Mouse (Mus musculus) kidney, adult 2 months (tissue): Measurements from ENCODE around the gene Dcp1a. TPM values are rescaled to one million over a fixed set of nuclear protein-coding genes. Genes with fewer than 3 reads are reported as not detected.

Source experiments
- DNase-seq: peaks from one replicate; pipeline ENCODE4 v3.0.0; 2021
- H3K27ac ChIP-seq: fragments of 200-500 bp; 2 replicates; pipeline ENCODE4 v1.5.1; 2012; ENCODE audit warnings: low read depth, low read length, control low read depth, inconsistent platforms; ENCODE audit not compliant: insufficient read depth
- H3K27me3 ChIP-seq: fragments of 200-500 bp; replicated peaks from 2 replicates; pipeline ENCODE4 v1.6.1; 2012; ENCODE audit warnings: mild to moderate bottlenecking, moderate library complexity, low read length, inconsistent platforms; ENCODE audit not compliant: control insufficient read depth, insufficient read depth
- H3K36me3 ChIP-seq: fragments of 200-500 bp; 2 replicates; pipeline ENCODE4 v1.6.1; 2012; ENCODE audit warnings: mild to moderate bottlenecking, moderate library complexity, low read length, inconsistent platforms; ENCODE audit not compliant: control insufficient read depth, insufficient read depth
- H3K4me1 ChIP-seq: fragments of 200-500 bp; 2 replicates; pipeline ENCODE4 v1.6.1; 2011; ENCODE audit warnings: low read length; ENCODE audit not compliant: control insufficient read depth, insufficient read depth
- H3K4me3 ChIP-seq: fragments of 200-500 bp; 2 replicates; pipeline ENCODE4 v1.5.1; 2011; ENCODE audit warnings: mild to moderate bottlenecking, low read depth, low read length, control low read depth; ENCODE audit not compliant: insufficient read depth
- CTCF ChIP-seq: fragments of 200-500 bp; conservative IDR thresholded peaks from 2 replicates; pipeline ENCODE4 v1.5.1; 2011; ENCODE audit warnings: low read depth, mild to moderate bottlenecking, control low read depth, low read length, moderate library complexity, mixed read lengths; ENCODE audit not compliant: insufficient read depth, insufficient read length
- POLR2A ChIP-seq: fragments of 200-500 bp; IDR thresholded peaks from one replicate; pipeline ENCODE4 v1.6.1; 2011; ENCODE audit warnings: low read depth, low read length, control low read depth
- WGBS: fragments of 180-500 bp; shearing (Covaris S2); methylation state at CpG from one replicate; pipeline ENCODE4 v1.1.7; 2018; 5-methylcytosine and 5-hydroxymethylcytosine counted together
- polyA plus RNA-seq: library from polyadenylated mRNA; depleted of rRNA; stranded (reverse); fragments of >200 nt; gene quantifications from 2 replicates; pipeline ENCODE4 v1.2.3, GENCODE M21; 2012

Gene Dcp1a
- polyA plus RNA-seq, 1 experiment: 18.0 TPM

DNA sequence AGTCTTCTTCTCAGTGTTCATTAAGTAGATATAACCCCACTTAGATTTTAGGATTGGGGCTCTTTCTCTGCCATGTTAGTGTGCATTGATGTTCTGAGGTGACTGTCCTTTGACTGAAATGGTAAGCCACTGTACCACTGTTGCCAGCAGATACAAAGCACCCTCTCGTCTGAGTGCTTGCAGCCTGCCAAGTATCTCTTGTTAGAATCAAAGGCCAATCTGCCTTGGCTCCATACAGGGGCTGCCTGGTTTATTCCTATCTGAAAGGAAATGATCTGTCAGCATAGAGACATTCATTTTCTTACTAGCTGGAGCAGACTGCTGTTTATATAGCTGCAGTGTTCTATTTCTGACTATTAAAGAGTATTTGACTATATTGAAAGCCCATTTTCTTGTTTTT is 13.9 kb downstream of the Dcp1a start:
- Histone ChIP-seq H3K27me3 (no peaks in the 10 kb centered on the region), H3K36me3 (no peaks in the 10 kb centered on the region; the same call in 1 of the 2 replicates), H3K4me1 (no peaks in the 10 kb centered on the region), H3K4me3 (no peak overlapping the region), H3K27ac (no peak overlapping the region)
- 33% methylated on average over 1 of the region's 1 CpGs for WGBS
- no peak for TF ChIP-seq POLR2A
- no peak for TF ChIP-seq CTCF
- no peak for DNase-seq

DNA sequence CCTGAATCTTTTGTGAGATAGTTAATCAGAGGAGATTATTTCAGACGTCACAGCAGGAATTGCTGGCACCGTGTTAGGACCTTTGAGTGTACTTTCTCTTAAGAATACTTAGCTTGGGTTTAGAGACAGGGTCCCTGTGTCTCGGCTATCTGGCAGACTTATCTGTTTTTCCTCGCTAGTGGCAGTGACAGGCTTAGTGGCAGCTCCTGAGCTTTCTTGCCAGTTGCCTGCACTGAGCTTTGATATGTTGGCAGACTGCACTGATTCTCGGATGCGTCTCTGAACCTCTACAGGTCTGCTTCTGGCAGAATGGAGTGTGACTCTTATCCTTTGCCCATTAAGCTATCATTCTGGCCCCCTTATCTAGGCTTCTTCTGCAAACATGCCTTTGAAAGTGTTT is 15.7 kb downstream of the Dcp1a start:
- Histone ChIP-seq H3K4me3 (no peak overlapping the region), H3K27me3 (no peaks in the 10 kb centered on the region), H3K27ac (no peak overlapping the region), H3K36me3 (no peaks in the 10 kb centered on the region; the same call in 1 of the 2 replicates), H3K4me1 (no peaks in the 10 kb centered on the region)
- 81% methylated on average over 6 of the region's 6 CpGs for WGBS
- TF ChIP-seq POLR2A: no peak
- no peak for TF ChIP-seq CTCF
- DNase-seq: no peak

DNA sequence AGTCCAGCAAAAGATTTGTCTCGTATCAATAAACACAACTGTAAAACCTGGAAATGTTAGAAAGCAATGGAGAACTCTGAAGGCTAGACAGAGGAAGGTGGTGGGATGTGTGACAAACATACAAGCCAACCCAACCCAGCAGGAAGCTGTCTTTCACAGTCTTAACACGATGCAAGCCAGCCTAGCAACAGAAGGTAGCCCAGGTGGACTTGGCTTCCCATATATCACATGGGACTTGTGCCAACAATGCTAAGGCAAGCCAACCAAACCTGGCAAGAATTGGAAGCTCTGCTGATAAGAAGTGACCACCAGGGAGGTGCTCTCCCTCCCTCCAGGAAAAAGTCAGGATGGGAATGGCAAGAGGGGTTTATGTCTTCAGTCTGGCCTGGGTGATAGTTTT is 18.9 kb downstream of the Dcp1a start:
- Histone ChIP-seq H3K27me3 (no peaks in the 10 kb centered on the region), H3K36me3 (0 out of 2 replicates have a peak, but pooled peaks cover 2% of the 10 kb centered on the region), H3K27ac (no peak overlapping the region), H3K4me3 (no peak overlapping the region), H3K4me1 (no peaks in the 10 kb centered on the region)
- TF ChIP-seq CTCF (no peak), POLR2A (no peak)
- WGBS: 73% methylated on average over 2 of the region's 2 CpGs
- DNase-seq: no peak

DNA sequence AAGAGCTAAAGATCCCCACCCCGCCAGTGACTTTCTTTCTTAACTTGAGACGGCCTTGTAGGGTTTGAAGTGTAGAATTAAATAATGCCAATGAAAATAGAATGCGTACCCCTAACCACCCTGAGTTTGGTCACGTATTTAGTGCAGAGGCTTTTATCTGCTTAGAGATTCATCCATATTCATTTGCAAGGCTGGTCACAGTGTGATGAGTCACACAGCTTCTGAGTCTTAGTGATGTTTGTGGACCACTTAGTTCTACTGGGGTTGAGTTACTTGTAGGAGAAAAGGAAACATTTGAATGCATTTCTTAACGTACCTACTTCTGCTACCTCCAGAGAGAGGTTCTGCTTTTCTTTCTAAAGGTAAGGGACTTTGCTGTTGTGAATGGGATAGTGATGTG is 25.7 kb downstream of the Dcp1a start:
- H3K4me3 ChIP-seq: no peak overlapping the region
- H3K36me3 ChIP-seq: peaks cover 2% of the 10 kb centered on the region; the same call in 1 of the 2 replicates
- DNase-seq: no peak
- H3K4me1 ChIP-seq: no peaks in the 10 kb centered on the region
- H3K27ac ChIP-seq: no peak overlapping the region
- TF ChIP-seq CTCF (no peak), POLR2A (no peak)
- no peaks in the 10 kb centered on the region for H3K27me3 ChIP-seq
- 91% methylated on average over 5 of the region's 5 CpGs for WGBS

DNA sequence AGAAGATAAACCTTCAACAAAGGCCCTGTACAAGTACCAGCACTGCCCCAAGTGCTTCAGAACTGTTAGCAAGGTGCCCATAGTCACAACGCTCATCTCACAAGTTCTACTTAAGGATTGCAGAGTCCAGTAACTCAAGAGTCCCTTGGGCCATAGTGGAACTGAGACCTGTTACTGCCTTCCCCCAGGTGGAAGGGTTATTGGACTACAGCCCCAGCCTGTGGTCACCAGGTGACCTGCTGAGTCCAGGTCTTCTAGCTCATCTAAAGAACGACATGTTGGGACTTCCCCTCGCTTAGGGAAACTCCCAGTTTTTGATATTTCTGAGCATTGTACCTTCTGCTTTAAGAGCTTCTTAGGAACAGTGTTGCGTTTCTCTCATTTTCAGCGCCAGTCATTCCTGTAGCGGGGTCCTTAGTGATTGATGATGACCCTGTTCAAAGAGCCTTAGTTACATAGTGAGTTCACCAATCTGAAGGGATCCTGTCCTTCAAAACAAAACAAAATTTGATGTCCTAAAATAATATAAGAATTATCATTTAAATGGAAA is 31.0 kb downstream of the Dcp1a start:
- WGBS: 93% methylated on average over 6 of the region's 6 CpGs
- peaks cover 5% of the 10 kb centered on the region for H3K36me3 ChIP-seq
- no peak overlapping the region for H3K27ac ChIP-seq
- H3K4me3 ChIP-seq: no peak overlapping the region
- H3K27me3 ChIP-seq: no peaks in the 10 kb centered on the region
- DNase-seq: no peak
- TF ChIP-seq POLR2A (no peak), CTCF (no peak)
- no peaks in the 10 kb centered on the region for H3K4me1 ChIP-seq

DNA sequence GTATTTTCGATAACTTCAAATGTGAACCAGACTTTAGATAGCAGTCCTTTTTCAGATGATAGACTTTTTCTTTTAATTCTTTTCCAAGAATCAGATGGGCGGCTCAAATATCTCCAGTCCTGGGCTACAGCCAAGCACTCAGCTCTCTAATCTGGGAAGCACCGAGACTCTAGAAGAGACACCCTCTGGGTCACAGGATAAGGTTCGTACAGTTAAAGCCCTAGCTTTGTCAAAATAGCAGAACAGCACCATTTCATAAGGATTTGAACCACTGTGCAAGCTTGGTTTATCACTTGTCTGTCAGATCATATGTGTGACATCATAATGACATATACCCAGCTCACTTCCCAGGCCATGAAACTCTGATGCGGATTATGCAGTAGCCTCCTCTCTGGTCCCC is 33.6 kb downstream of the Dcp1a start:
- no peaks in the 10 kb centered on the region for H3K27me3 ChIP-seq
- H3K27ac ChIP-seq: no peak overlapping the region
- DNase-seq: no peak
- TF ChIP-seq CTCF (no peak), POLR2A (no peak)
- no peaks in the 10 kb centered on the region for H3K4me1 ChIP-seq
- H3K36me3 ChIP-seq: peaks cover 5% of the 10 kb centered on the region
- H3K4me3 ChIP-seq: no peak overlapping the region
- WGBS: 76% methylated on average over 5 of the region's 5 CpGs

DNA sequence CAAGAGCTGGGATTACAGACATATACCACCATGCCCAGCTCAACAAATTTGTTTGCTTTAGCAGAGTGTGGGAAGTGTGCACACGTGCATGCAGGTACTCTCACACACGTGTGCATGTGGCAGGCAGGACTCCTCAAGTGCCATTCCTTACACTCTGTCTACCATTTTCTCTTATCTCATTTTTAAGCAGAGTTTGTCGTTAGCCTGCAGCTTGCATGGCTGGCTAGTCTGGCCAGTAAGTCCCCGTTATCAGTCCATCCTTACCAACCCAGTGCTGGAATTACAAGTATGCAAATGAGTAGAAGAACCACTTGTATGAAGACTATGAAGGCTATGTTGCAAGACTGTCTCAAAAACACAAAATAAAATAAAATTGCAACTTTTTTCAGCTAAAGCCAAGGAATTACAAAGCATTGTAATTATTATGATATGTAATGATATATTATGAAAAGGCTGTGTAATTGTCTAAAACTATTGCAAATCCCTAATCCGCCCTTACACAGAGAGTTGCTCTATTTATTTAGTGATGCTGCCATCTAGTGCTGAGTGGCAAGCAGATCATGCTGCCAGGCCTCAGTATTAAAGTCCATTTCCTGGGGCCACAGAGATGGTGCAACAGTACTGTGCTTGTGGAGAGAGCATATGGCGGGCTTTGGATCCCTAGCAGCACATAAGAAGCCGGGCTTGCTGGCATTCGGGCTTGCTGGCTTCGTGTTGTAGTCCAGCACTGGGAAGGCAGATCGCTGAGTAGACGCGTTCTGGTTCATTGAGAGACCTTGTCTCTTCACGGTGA is 36.8 kb downstream of the Dcp1a start:
- H3K4me3 ChIP-seq: no peak overlapping the region
- TF ChIP-seq POLR2A (no peak), CTCF (peak; percentile 71)
- WGBS: 72% methylated on average over 13 of the region's 13 CpGs
- no peak overlapping the region for H3K27ac ChIP-seq
- peak; percentile 44 for DNase-seq
- H3K27me3 ChIP-seq: no peaks in the 10 kb centered on the region
- no peaks in the 10 kb centered on the region for H3K4me1 ChIP-seq
- peaks cover 6% of the 10 kb centered on the region for H3K36me3 ChIP-seq

DNA sequence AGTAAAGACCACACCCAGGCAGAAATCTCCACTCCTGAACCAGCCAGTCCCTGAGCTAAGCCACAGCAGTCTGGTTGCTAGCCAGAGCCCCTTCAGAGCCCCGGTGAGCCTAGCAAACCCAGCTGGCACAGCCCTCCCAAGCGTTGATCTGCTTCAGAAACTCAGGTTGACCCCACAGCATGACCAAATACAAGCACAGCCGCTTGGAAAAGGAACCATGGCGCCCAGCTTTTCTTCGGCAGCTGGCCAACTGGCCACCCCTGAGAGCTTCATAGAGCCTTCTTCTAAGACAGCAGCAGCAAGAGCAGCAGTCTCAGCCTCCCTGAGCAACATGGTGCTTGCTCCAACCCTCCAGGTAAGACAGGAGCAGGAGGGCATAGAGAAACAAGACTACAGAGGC is 40.0 kb downstream of the Dcp1a start:
- H3K27ac ChIP-seq: no peak overlapping the region
- no peak for DNase-seq
- WGBS: 75% methylated on average over 5 of the region's 5 CpGs
- no peaks in the 10 kb centered on the region for H3K4me1 ChIP-seq
- H3K36me3 ChIP-seq: peaks cover 1% of the 10 kb centered on the region; the same call in 1 of the 2 replicates
- TF ChIP-seq POLR2A (no peak), CTCF (no peak)
- H3K27me3 ChIP-seq: no peaks in the 10 kb centered on the region
- no peak overlapping the region for H3K4me3 ChIP-seq
